Mouse (Mus musculus) heart, adult 8-10 months (tissue): Measurements from ENCODE around the gene Olfr273. TPM values are rescaled to one million over a fixed set of nuclear protein-coding genes. Genes with fewer than 3 reads are reported as not detected.
"Not testable (repeated sequence)": the region's sequence is repeated elsewhere in the genome, so short reads cannot be mapped to it uniquely, and the experiment has no call there.

Experiments
- DNase-seq: peaks from one replicate; pipeline ENCODE4 v3.0.0; 2022; ENCODE audit warnings: low spot score
- total RNA-seq, 4 experiments: library from RNA; stranded (reverse); gene quantifications; 2 replicates each; pipeline ENCODE4 v1.2.4; 2022

Gene Olfr273
- total RNA-seq: not detected

GRCm38 (mm10) chr4:52859136-52859535 lies at the start of gene Olfr273:
Gene Olfr273 (minus strand): TSS chr4:52859236.
- no peak for DNase-seq

- DNase-seq: no peak
These were observed 5.1 kb upstream of the Olfr273 start for GRCm38 (mm10) chr4:52864156-52864555.

GRCm38 (mm10) chr4:52849672-52850071 lies 9.4 kb downstream of the Olfr273 start:
- no peak for DNase-seq

- no peak for DNase-seq
These were observed 9.9 kb downstream of the Olfr273 start for GRCm38 (mm10) chr4:52849039-52849635.

- not testable (repeated sequence) for DNase-seq
These were observed 13.6 kb downstream of the Olfr273 start for GRCm38 (mm10) chr4:52845411-52845810.

GRCm38 (mm10) chr4:52821375-52821774 lies 37.7 kb downstream of the Olfr273 start:
- DNase-seq: no peak

- DNase-seq: no peak
These were observed 44.7 kb downstream of the Olfr273 start, which contains the start of gene Olfr275 for GRCm38 (mm10) chr4:52814304-52814703. Gene Olfr275 (plus strand): TSS chr4:52814604.

GRCm38 (mm10) chr4:52811871-52812270 lies 47.2 kb downstream of the Olfr273 start:
- no peak for DNase-seq

Other genes starting within 250 kb of the Olfr273 start
- not detected for gene Olfr275, start 44.6 kb downstream of the Olfr273 start, total RNA-seq
- gene Olfr272, start 59.9 kb upstream of the Olfr273 start, total RNA-seq: not detected
- not detected for gene Olfr270, start 105.3 kb upstream of the Olfr273 start, total RNA-seq
- not detected for gene Nipsnap3a, start 130.0 kb upstream of the Olfr273 start, total RNA-seq
- 1 to 10 TPM; 5.3 to 7.8 (median 6.5) TPM for gene Nipsnap3b, start 152.6 kb upstream of the Olfr273 start, total RNA-seq